Mouse (Mus musculus) limb, embryonic 14.5 days (tissue): ENCODE results near the gene Snrpa. TPM values are rescaled to one million over a fixed set of nuclear protein-coding genes. Genes with fewer than 3 reads are reported as not detected.

Experiments used
- ATAC-seq: fragments of 200-750 bp; cut with Nextera tagmentation; 2 replicates; pipeline ENCODE4 v1.8.0; 2017; ENCODE audit warnings: low read depth, moderate number of reproducible peaks, moderate TSS enrichment; ENCODE audit not compliant: low FRiP score
- DNase-seq: peaks from one replicate; pipeline ENCODE4 v3.0.0-alpha.2; 2015; ENCODE audit warnings: low spot score
- H3K27ac ChIP-seq: fragments of 300-500 bp; sonication (generic); replicated peaks from 2 replicates; pipeline ENCODE4 v1.5.1; 2014; ENCODE audit warnings: low read depth, mild to moderate bottlenecking, low read length, moderate library complexity, mixed read lengths
- H3K27me3 ChIP-seq: fragments of 300-500 bp; sonication (generic); 2 replicates; pipeline ENCODE4 v1.6.1; 2014; ENCODE audit warnings: low read length, mixed read lengths; ENCODE audit not compliant: control insufficient read depth, insufficient read depth
- H3K36me3 ChIP-seq: fragments of 300-500 bp; sonication (generic); 2 replicates; pipeline ENCODE4 v1.6.1; 2014; ENCODE audit warnings: mild to moderate bottlenecking, low read length, moderate library complexity, mixed read lengths; ENCODE audit not compliant: control insufficient read depth, insufficient read depth
- H3K4me1 ChIP-seq: fragments of 300-500 bp; sonication (generic); 2 replicates; pipeline ENCODE4 v1.6.1; 2014; ENCODE audit warnings: antibody characterized with exemption, low read length, mixed read lengths; ENCODE audit not compliant: control insufficient read depth, insufficient read depth
- H3K4me2 ChIP-seq: fragments of 300-500 bp; sonication (generic); replicated peaks from 2 replicates; pipeline ENCODE4 v1.6.1; 2014; ENCODE audit warnings: low read depth, mild to moderate bottlenecking, low read length, moderate library complexity; ENCODE audit not compliant: severe bottlenecking
- H3K4me3 ChIP-seq: fragments of 300-500 bp; sonication (generic); replicated peaks from 2 replicates; pipeline ENCODE4 v1.5.1; 2014; ENCODE audit warnings: low read length
- H3K9ac ChIP-seq: fragments of 300-500 bp; sonication (generic); 2 replicates; pipeline ENCODE4 v1.6.1; 2014; ENCODE audit warnings: mild to moderate bottlenecking, low read depth, low read length, moderate library complexity; ENCODE audit not compliant: severe bottlenecking
- H3K9me3 ChIP-seq: fragments of 300-500 bp; sonication (generic); 2 replicates; pipeline ENCODE4 v1.6.1; 2016; ENCODE audit warnings: low read length; ENCODE audit not compliant: control insufficient read depth
- POLR2A ChIP-seq: fragments of 200-500 bp; IDR thresholded peaks from 2 replicates; pipeline ENCODE4 v1.8.0; 2012; ENCODE audit warnings: inconsistent platforms, mild to moderate bottlenecking, moderate library complexity, borderline replicate concordance; ENCODE audit not compliant: insufficient read depth, insufficient read length; ENCODE audit errors: extremely low read depth
- WGBS: fragments of 180-500 bp; shearing (Covaris S2); extraction: QIAGEN DNeasy Blood & Tissue Kit; methylation state at CpG from one replicate; pipeline ENCODE4 v1.1.7; 2014; 5-methylcytosine and 5-hydroxymethylcytosine counted together
- polyA plus RNA-seq, 2 experiments: library from polyadenylated mRNA; depleted of rRNA in 1 of 2; stranded (reverse) in 1 of 2; unstranded in 1 of 2; fragments of >200 nt; fragmentation: Nextera tagmentation in 1 of 2; extraction: Ambion mirVana in 1 of 2; gene quantifications; 2 replicates each; pipeline versions ENCODE4 v1.2.1 to v1.2.3; 2012 to 2014

Snrpa gene
- polyA plus RNA-seq, 2 experiments = 250 to 386 TPM

GRCm38 (mm10) chr7:27235726-27236125 is 39.7 kb upstream of the Snrpa start:
- 87% methylated on average over 2 of the region's 2 CpGs for WGBS
- Histone ChIP-seq H3K4me1 (peaks cover 10% of the 10 kb centered on the region; the same call in 1 of the 2 replicates), H3K9ac (no peak overlapping the region), H3K9me3 (no peaks in the 10 kb centered on the region), H3K4me3 (no peak overlapping the region), H3K27ac (no peak overlapping the region), H3K27me3 (no peaks in the 10 kb centered on the region), H3K4me2 (no peak overlapping the region), H3K36me3 (peaks cover 25% of the 10 kb centered on the region)
- no peak for ATAC-seq
- no peak for TF ChIP-seq POLR2A
- DNase-seq = no peak

GRCm38 (mm10) chr7:27233300-27233699 is 37.2 kb upstream of the Snrpa start:
- H3K4me1 ChIP-seq = peaks cover 10% of the 10 kb centered on the region
- H3K9ac ChIP-seq = peak overlapping the region; percentile 50
- no peak for DNase-seq
- no peaks in the 10 kb centered on the region for H3K27me3 ChIP-seq
- H3K27ac ChIP-seq = peak overlapping the region; percentile 89
- H3K9me3 ChIP-seq = no peaks in the 10 kb centered on the region
- peaks cover 7% of the 10 kb centered on the region for H3K36me3 ChIP-seq
- peak overlapping the region; percentile 54 for H3K4me2 ChIP-seq
- WGBS = 6% methylated on average over 6 of the region's 6 CpGs
- peak; percentile 13 for ATAC-seq
- H3K4me3 ChIP-seq = peak overlapping the region; percentile 52
- TF ChIP-seq POLR2A = no peak

- Histone ChIP-seq H3K9ac (peak within 1 kb of the TSS; percentile 50), H3K4me3 (peak within 1 kb of the TSS; percentile 52), H3K4me1 (peaks cover 10% of the 10 kb centered on the region), H3K27me3 (no peaks in the 10 kb centered on the region), H3K9me3 (no peaks in the 10 kb centered on the region), H3K36me3 (peaks cover 5% of the 10 kb centered on the region), H3K27ac (peak within 1 kb of the TSS; percentile 89), H3K4me2 (peak within 1 kb of the TSS; percentile 54)
- ATAC-seq (peak; percentile 92), DNase-seq (peak; percentile 96)
- WGBS = under 1% methylated on average over 25 of the region's 25 CpGs
- TF ChIP-seq POLR2A = no peak
Measured at GRCm38 (mm10) chr7:27232781-27233281, 36.8 kb upstream of the Snrpa start, which contains the start of gene Coq8b. Coq8b (plus strand) TSS chr7:27233023.

- Histone ChIP-seq H3K27ac (no peak overlapping the region), H3K4me2 (no peak overlapping the region), H3K9me3 (no peaks in the 10 kb centered on the region), H3K27me3 (no peaks in the 10 kb centered on the region), H3K4me1 (peaks cover 15% of the 10 kb centered on the region), H3K9ac (no peak overlapping the region), H3K4me3 (no peak overlapping the region), H3K36me3 (no peaks in the 10 kb centered on the region)
- no peak for ATAC-seq
- no peak for TF ChIP-seq POLR2A
- 83% methylated on average over 7 of the region's 7 CpGs for WGBS
- DNase-seq = no peak
Measured at GRCm38 (mm10) chr7:27231693-27232331, 35.7 kb upstream of the Snrpa start.

GRCm38 (mm10) chr7:27230781-27231180 is 34.7 kb upstream of the Snrpa start:
- TF ChIP-seq POLR2A = no peak
- Histone ChIP-seq H3K36me3 (no peaks in the 10 kb centered on the region), H3K4me1 (peaks cover 25% of the 10 kb centered on the region), H3K4me2 (no peak overlapping the region), H3K4me3 (no peak overlapping the region), H3K27ac (no peak overlapping the region), H3K9ac (no peak overlapping the region), H3K27me3 (no peaks in the 10 kb centered on the region), H3K9me3 (no peaks in the 10 kb centered on the region)
- WGBS = 80% methylated on average over 4 of the region's 4 CpGs
- ATAC-seq (no peak), DNase-seq (no peak)
